Mouse (Mus musculus) megakaryocyte-erythroid progenitor cell, adult 5-6 weeks (primary cell): ENCODE data around the gene Cdk19. TPM values are rescaled to one million over a fixed set of nuclear protein-coding genes. Genes with fewer than 3 reads are reported as not detected.

Source experiments
- ATAC-seq: replicated peaks from 2 replicates; pipeline ENCODE4 v1.8.0; 2016; ENCODE audit warnings: mild to moderate bottlenecking, inconsistent platforms; ENCODE audit not compliant: severe bottlenecking, poor library complexity, low FRiP score, low TSS enrichment
- total RNA-seq, 2 experiments: library from RNA; stranded (forward) in 1 of 2; stranded (reverse) in 1 of 2; fragments of 200-1000, 215-1000 nt in 1 of 2; fragments of >200 nt in 1 of 2; fragmentation: Nextera tagmentation in 1 of 2; gene quantifications; 2 replicates each; pipeline ENCODE4 v1.2.3; 2014 to 2017

Cdk19 gene
- total RNA-seq, 2 experiments from 2014 or later = 17.4 to 24.0 TPM

- ATAC-seq = peak; percentile 87
Measured at GRCm38 (mm10) chr10:40348566-40349536, 9.5 kb downstream of the Cdk19 start.

- peak; percentile 9; the same call in 1 of the 2 replicates for ATAC-seq
Measured at GRCm38 (mm10) chr10:40349631-40350177, 10.3 kb downstream of the Cdk19 start.

- no peak for ATAC-seq
Measured at GRCm38 (mm10) chr10:40350245-40350932, 11.0 kb downstream of the Cdk19 start.

GRCm38 (mm10) chr10:40351156-40351555 lies 11.8 kb downstream of the Cdk19 start:
- no peak for ATAC-seq

- ATAC-seq = no peak
Measured at GRCm38 (mm10) chr10:40354081-40354480, 14.7 kb downstream of the Cdk19 start.

GRCm38 (mm10) chr10:40354556-40354955 lies 15.2 kb downstream of the Cdk19 start:
- ATAC-seq = no peak

- no peak for ATAC-seq
Measured at GRCm38 (mm10) chr10:40358166-40358565, 18.8 kb downstream of the Cdk19 start.

GRCm38 (mm10) chr10:40359131-40359530 lies 19.8 kb downstream of the Cdk19 start:
- no peak for ATAC-seq

- ATAC-seq = no peak
Measured at GRCm38 (mm10) chr10:40363004-40363403, 23.6 kb downstream of the Cdk19 start.

- no peak for ATAC-seq
Measured at GRCm38 (mm10) chr10:40364642-40365361, 25.4 kb downstream of the Cdk19 start.

- no peak for ATAC-seq
Measured at GRCm38 (mm10) chr10:40365991-40366390, 26.6 kb downstream of the Cdk19 start.

- ATAC-seq = no peak
Measured at GRCm38 (mm10) chr10:40368516-40368915, 29.2 kb downstream of the Cdk19 start.

GRCm38 (mm10) chr10:40370156-40370555 lies 30.8 kb downstream of the Cdk19 start:
- no peak for ATAC-seq

- no peak for ATAC-seq
Measured at GRCm38 (mm10) chr10:40371184-40371913, 32.0 kb downstream of the Cdk19 start.

GRCm38 (mm10) chr10:40371914-40372675 lies 32.7 kb downstream of the Cdk19 start:
- peak; percentile 85 for ATAC-seq

- peak; percentile 67 for ATAC-seq
Measured at GRCm38 (mm10) chr10:40373749-40374148, 34.4 kb downstream of the Cdk19 start.

- no peak for ATAC-seq
Measured at GRCm38 (mm10) chr10:40374828-40375227, 35.5 kb downstream of the Cdk19 start.

GRCm38 (mm10) chr10:40376286-40376685 lies 36.9 kb downstream of the Cdk19 start:
- no peak for ATAC-seq
